Mouse (Mus musculus) lung, adult 2 months (tissue): ENCODE measurements around the gene Mok.

ENCODE experiments used
- CTCF ChIP-seq: fragments of 200-500 bp; IDR thresholded peaks from 2 replicates; pipeline ENCODE4 v1.5.1; 2011; ENCODE audit warnings: mild to moderate bottlenecking, low read length, control low read depth; ENCODE audit not compliant: insufficient read depth
- POLR2A ChIP-seq: fragments of 200-500 bp; IDR thresholded peaks from 2 replicates; pipeline ENCODE4 v1.6.1; 2011; ENCODE audit warnings: low read depth, mild to moderate bottlenecking, control low read depth, low read length, borderline replicate concordance; ENCODE audit errors: extremely low read depth

- TF ChIP-seq POLR2A (no peak), CTCF (no peak)
These were observed 23.9 kb downstream of the Mok start for GRCm38 (mm10) chr12:110816833-110817232.
